Mouse (Mus musculus) embryonic fibroblast, embryonic 13.5 days (primary cell): ENCODE measurements around the gene Ephb2. TPM values are rescaled to one million over a fixed set of nuclear protein-coding genes. Genes with fewer than 3 reads are reported as not detected.

Experiments
- H3K27ac ChIP-seq: 2 replicates; pipeline ENCODE4 v1.5.1; 2012; ENCODE audit warnings: low read length, control low read depth, inconsistent platforms; ENCODE audit not compliant: insufficient read depth
- H3K4me1 ChIP-seq: 2 replicates; pipeline ENCODE4 v1.6.1; 2011; ENCODE audit warnings: low read length; ENCODE audit not compliant: control insufficient read depth, insufficient read depth
- H3K4me3 ChIP-seq: 2 replicates; pipeline ENCODE4 v1.5.1; 2011; ENCODE audit warnings: mild to moderate bottlenecking, control low read depth, low read length; ENCODE audit not compliant: insufficient read depth
- CTCF ChIP-seq: IDR thresholded peaks from 2 replicates; pipeline ENCODE4 v1.5.1; 2011; ENCODE audit warnings: mild to moderate bottlenecking, control low read depth, low read length, moderate library complexity, borderline replicate concordance; ENCODE audit not compliant: insufficient read depth
- POLR2A ChIP-seq: IDR thresholded peaks from 2 replicates; pipeline ENCODE4 v1.6.1; 2011; ENCODE audit warnings: low read depth, mild to moderate bottlenecking, control low read depth, low read length, moderate library complexity
- polyA plus RNA-seq: library from polyadenylated mRNA; stranded (reverse); fragments of >200 nt; gene quantifications from 2 replicates; pipeline ENCODE4 v1.2.4, GENCODE M21; 2011; ENCODE audit warnings: low read depth; ENCODE audit not compliant: missing spikeins, insufficient read length

Gene Ephb2
- polyA plus RNA-seq, 1 experiment: 44.6 TPM

GRCm38 (mm10) chr4:136713889-136714288 lies 121.9 kb downstream of the Ephb2 start:
- TF ChIP-seq POLR2A: no peak
- no peak for TF ChIP-seq CTCF
- Histone ChIP-seq H3K4me1 (no peaks in the 10 kb centered on the region; the same call in 1 of the 2 replicates), H3K27ac (no peak overlapping the region), H3K4me3 (no peak overlapping the region)

DNA sequence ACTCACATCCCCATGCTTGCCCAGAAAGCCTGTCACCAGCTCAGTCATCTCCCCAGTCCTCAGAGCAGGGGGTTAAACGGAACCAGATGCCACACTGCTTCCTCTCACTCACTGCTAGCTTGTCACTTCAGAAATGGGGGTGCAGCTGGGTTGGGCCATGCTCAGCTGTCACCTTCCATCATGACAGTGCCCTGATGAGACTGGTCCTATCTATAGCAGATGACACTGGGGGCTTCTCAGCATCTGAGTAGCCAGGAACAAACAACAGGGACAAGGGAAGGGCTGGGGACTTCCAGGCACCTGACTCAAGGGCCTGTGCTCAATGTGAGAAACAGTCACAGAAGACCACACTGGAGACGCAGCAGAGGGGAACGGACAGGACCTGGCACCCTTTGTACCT lies 122.4 kb downstream of the Ephb2 start:
- TF ChIP-seq POLR2A (no peak), CTCF (no peak)
- Histone ChIP-seq H3K4me1 (no peaks in the 10 kb centered on the region; the same call in 1 of the 2 replicates), H3K27ac (no peak overlapping the region)

DNA sequence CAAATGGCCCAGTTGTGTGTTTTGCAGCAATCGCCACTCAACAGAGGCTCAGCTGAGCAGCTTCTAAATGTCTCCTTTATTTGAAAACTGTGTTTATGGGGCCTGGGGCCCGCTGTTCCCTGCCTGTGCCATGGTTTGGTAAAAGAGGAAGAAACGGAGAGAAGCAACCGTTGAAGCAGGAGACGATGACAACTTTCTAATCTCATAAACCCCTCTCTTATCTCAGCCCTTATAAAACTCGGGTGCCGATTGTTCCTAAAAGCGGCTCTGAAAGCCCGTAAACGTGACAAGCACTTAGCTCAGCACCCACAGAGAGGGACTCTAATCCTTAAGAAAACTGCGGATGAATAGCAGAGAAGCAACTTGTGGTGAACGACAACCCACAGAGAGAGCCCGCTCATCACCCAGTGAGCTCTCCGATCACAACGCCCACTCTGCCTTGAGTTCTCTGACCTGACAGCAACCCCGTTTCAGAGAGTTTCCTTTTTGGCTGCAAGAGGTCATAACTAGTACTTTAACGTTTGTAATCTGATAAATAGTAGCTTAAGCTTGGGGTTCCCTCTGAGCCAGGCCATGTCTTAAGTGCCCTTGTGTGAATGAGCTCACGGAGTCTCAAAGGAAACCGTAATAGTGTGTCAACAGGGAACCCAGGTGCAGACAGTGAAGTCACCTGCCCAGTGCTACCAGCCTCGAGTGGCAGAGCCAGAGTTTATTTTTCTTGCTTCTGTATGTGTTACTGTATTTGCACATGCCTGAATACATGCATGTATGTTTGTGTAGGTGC lies 123.6 kb downstream of the Ephb2 start:
- H3K4me3 ChIP-seq: no peak overlapping the region
- H3K27ac ChIP-seq: no peak overlapping the region
- no peaks in the 10 kb centered on the region; the same call in 1 of the 2 replicates for H3K4me1 ChIP-seq
- TF ChIP-seq CTCF (no peak), POLR2A (no peak)

More for the DNA sequence above, 122.4 kb downstream of the Ephb2 start:
- H3K4me3 ChIP-seq: no peak overlapping the region

- Histone ChIP-seq H3K4me3 (no peak overlapping the region), H3K4me1 (no peaks in the 10 kb centered on the region; the same call in 1 of the 2 replicates), H3K27ac (no peak overlapping the region)
- TF ChIP-seq POLR2A (no peak), CTCF (no peak)
Measured at GRCm38 (mm10) chr4:136710345-136710744, 125.4 kb downstream of the Ephb2 start.

DNA sequence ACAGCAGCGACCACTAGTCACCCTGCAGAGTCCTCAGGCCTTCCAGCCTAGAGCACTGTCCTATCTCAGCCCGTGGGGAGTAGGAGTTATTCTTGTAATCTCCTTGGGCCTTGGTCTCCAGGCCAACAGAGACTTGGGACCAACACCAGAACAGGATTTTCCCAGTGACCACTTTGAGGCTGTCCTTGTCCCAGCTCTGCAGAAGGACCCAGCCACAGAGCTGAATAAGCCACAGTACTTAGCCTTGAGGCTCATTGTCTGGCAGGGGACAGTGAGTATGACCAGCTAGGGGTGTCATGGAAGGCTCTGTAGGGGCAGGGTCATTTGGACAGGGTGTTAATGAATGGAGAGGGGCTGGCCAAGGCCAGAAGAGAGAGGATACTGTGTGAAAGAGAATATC lies 126.8 kb downstream of the Ephb2 start:
- H3K27ac ChIP-seq: no peak overlapping the region
- H3K4me3 ChIP-seq: no peak overlapping the region
- no peaks in the 10 kb centered on the region; the same call in 1 of the 2 replicates for H3K4me1 ChIP-seq
- TF ChIP-seq POLR2A (no peak), CTCF (no peak)

- TF ChIP-seq POLR2A (no peak), CTCF (no peak)
- Histone ChIP-seq H3K4me1 (no peaks in the 10 kb centered on the region), H3K4me3 (no peak overlapping the region), H3K27ac (no peak overlapping the region)
Measured at GRCm38 (mm10) chr4:136706696-136707095, 129.1 kb downstream of the Ephb2 start.

GRCm38 (mm10) chr4:136705091-136705490 lies 130.7 kb downstream of the Ephb2 start:
- Histone ChIP-seq H3K4me1 (no peaks in the 10 kb centered on the region), H3K4me3 (no peak overlapping the region), H3K27ac (no peak overlapping the region)
- TF ChIP-seq CTCF (no peak), POLR2A (no peak)

GRCm38 (mm10) chr4:136704551-136704950 lies 131.2 kb downstream of the Ephb2 start:
- TF ChIP-seq CTCF (no peak), POLR2A (no peak)
- H3K27ac ChIP-seq: no peak overlapping the region
- no peak overlapping the region for H3K4me3 ChIP-seq
- no peaks in the 10 kb centered on the region for H3K4me1 ChIP-seq

- TF ChIP-seq POLR2A (no peak), CTCF (no peak)
- H3K4me3 ChIP-seq: no peak overlapping the region
- H3K27ac ChIP-seq: no peak overlapping the region
- H3K4me1 ChIP-seq: no peaks in the 10 kb centered on the region
Measured at GRCm38 (mm10) chr4:136703351-136703750, 132.4 kb downstream of the Ephb2 start.

DNA sequence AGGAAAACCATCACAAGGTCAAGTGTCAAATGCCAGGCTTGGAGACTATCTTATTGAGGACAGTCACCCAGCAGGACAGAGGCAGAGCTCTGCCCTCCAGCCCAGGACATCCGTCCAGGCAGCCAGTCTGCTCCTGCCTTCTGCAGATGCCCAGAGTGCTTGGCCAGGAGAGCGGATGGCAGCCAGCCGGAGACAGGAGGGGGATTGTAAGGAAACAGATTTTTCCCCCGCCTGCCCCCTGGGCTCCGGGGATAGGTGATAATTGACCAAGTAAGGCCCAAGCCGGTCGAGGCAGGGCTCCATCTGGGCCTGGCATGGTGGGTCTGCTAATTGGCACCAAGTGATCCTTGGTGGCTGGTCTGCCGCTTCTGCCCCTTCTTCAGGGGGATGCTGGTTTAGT lies 133.3 kb downstream of the Ephb2 start:
- TF ChIP-seq CTCF (no peak), POLR2A (no peak)
- Histone ChIP-seq H3K4me1 (no peaks in the 10 kb centered on the region), H3K27ac (no peak overlapping the region), H3K4me3 (no peak overlapping the region)
